Mouse (Mus musculus) cerebellum, postnatal 10 days (tissue): ENCODE results near the gene Tlk2.

Source experiments
- DNase-seq, 2 experiments: peaks; one replicate each; pipeline ENCODE4 v3.0.0; 2021; ENCODE audit warnings: mixed read lengths in 2 of 2

Gene Tlk2

GRCm38 (mm10) chr11:105261601-105262351 is 83.2 kb downstream of the Tlk2 start:
- no peak for DNase-seq

GRCm38 (mm10) chr11:105264506-105264905 is 85.9 kb downstream of the Tlk2 start:
- no peak for DNase-seq

- no peak for DNase-seq
Measured at GRCm38 (mm10) chr11:105264988-105265387, 86.4 kb downstream of the Tlk2 start.

GRCm38 (mm10) chr11:105270155-105270554 is 91.5 kb downstream of the Tlk2 start:
- peak; percentile 76 to 83 for DNase-seq

GRCm38 (mm10) chr11:105280456-105280855 is 101.8 kb downstream of the Tlk2 start:
- no peak for DNase-seq

DNA sequence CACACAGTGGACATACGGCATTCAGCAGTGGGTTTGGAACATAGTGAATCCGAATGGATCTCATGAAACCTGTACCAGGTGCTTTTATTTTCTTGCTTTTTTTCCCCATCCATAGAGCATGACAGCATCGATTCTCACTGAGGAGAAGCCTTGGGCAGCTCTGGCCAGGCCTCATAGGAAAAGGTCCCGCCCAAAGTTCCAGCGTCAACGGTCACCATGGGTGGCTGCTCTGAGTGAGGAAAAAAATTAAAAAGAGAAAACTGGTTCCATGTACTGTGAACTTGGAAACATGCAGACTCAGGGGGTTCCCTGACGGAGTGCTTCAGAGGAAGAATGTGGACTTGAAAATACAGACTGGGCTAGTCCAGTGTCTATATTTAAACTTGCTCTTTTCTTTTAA is 102.7 kb downstream of the Tlk2 start:
- peak in 1 of 2 experiments; percentile 13 for DNase-seq

- DNase-seq, result peak; percentile 24 to 38
Measured at GRCm38 (mm10) chr11:105281763-105282459, 103.3 kb downstream of the Tlk2 start.

- peak; percentile 50 to 62 for DNase-seq
Measured at GRCm38 (mm10) chr11:105282460-105282859, 103.9 kb downstream of the Tlk2 start.

- no peak for DNase-seq
Measured at GRCm38 (mm10) chr11:105283016-105283415, 104.4 kb downstream of the Tlk2 start.

- peak; percentile 18 to 25 for DNase-seq
Measured at GRCm38 (mm10) chr11:105285720-105286119, 107.1 kb downstream of the Tlk2 start.

- DNase-seq, result peak in 1 of 2 experiments; percentile 7
Measured at GRCm38 (mm10) chr11:105289403-105289802, 110.8 kb downstream of the Tlk2 start.

DNA sequence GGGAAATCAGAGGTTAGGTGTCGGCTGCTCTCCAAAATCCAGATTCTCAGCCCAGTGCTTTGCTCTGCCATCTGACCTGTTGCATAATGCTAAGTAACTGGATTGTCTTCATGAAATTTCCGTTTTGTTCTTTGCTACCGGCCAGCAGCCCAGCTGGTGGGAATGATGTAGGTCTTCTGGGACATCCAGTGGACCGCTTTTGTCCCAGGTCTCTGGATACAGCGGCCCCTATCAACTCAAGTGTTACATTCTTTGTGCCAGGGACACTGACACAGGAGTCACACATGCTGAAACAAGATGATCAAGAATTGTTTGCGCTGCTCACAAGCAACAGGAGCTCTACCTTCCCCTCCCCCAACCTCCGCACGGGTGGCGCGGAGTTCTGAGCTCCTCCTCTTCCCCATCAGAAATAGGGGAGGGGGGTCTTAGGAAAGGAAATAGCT is 113.1 kb downstream of the Tlk2 start:
- DNase-seq, result peak; percentile 27 to 34

DNA sequence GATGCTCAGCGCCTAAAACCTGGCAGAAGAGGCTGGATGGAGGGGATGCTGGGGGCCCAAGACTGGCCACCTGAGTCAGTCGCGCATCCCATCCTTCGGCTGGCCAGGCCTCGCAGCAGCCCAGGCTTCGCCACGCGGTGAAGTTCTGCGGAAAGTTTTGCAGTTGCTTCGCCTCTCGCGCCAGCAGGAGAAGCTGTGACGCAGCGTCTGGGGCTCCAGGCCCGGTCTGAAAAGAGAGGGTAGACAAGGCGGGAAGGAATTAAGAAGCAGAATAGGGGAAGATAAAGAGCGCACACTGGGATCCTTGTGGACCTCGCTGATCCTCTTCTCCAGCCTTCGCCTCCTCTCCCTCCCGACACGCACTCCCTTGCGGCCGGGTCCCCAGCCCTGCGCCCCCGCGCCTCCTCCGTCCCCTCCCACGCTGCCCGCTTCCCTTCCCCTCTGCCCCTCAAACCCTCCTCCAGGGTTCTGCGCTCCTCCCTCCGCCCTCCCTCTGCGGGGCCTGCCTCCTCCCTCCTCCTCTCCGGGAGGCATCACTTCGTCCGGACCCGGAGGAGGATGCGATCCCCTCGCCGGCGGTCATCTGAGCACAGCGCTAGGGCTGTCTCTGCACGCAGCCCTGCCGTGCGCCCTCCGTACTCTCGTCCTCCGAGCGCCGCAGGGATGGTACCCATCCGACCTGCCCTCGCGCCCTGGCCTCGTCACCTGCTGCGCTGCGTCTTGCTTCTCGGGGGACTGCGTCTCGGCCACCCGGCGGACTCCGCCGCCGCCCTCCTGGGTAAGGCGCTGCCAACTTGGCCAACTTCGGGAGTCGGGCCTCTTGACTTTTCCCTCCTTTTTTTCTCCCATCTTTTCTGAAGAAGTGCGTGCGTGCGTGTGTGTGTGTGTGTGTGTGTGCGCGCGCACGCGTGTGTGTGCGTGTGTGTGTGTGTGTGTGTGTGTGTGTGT is 113.8 kb downstream of the Tlk2 start, which contains the start of gene Mrc2:
TSS of gene Mrc2 (plus strand) at position 520 of the 948 bp plus-strand sequence.
- DNase-seq, result peak; percentile 40 to 52

GRCm38 (mm10) chr11:105293101-105293581 is 114.5 kb downstream of the Tlk2 start:
- DNase-seq, result peak; percentile 39 to 54

- no peak for DNase-seq
Measured at GRCm38 (mm10) chr11:105293901-105294494, 115.4 kb downstream of the Tlk2 start.

- no peak for DNase-seq
Measured at GRCm38 (mm10) chr11:105296084-105296483, 117.5 kb downstream of the Tlk2 start.

GRCm38 (mm10) chr11:105310197-105310596 is 131.6 kb downstream of the Tlk2 start:
- no peak for DNase-seq

DNA sequence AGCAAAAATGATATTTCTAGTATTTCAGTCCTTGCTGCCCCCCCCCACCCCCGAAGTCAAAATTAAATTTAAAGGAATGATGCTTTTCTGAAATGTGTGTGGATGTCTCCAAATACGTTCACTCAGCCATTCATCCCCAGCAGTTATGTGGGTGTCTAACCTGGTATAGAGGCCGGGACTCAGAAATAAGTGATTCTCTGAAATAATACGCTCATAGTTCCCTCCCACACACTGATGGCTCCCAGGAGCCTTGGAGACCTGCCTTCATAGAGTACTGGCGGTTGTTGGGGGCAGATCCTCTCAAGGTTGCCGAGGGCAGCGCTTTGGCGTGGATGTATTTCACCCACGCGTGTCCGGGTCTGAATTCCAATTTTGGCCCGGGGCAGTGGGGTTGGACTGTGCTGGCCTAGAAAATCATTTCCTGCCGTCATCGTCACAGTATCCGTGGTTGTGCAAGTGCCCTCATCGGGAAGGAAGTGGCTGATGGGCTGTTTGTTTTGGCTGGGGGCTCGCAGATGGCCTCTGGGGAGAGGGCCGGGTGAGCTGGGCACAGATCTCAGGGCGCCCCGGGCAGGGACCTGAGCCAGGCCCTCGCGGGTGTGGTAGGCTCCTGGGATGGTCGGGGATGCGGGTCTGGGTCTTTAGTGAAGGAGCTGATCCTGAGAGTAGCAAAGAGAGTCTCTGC is 132.8 kb downstream of the Tlk2 start:
- peak; percentile 29 to 33 for DNase-seq

GRCm38 (mm10) chr11:105312311-105312942 is 133.8 kb downstream of the Tlk2 start:
- DNase-seq, result peak; percentile 64 to 78

- peak in 1 of 2 experiments; percentile 45 for DNase-seq
Measured at GRCm38 (mm10) chr11:105312972-105313632, 134.5 kb downstream of the Tlk2 start.
